Mouse (Mus musculus) neural tube, embryonic 13.5 days (tissue): ENCODE measurements around the gene Megf9. TPM values are rescaled to one million over a fixed set of nuclear protein-coding genes. Genes with fewer than 3 reads are reported as not detected.
A peak's percentile ranks its signal among the peaks of the same experiment; 100 is the strongest.

Source experiments
- ATAC-seq: fragments of 200-750 bp; cut with Nextera tagmentation; 2 replicates; pipeline ENCODE4 v1.8.0; 2017; ENCODE audit warnings: low read depth, mild to moderate bottlenecking, moderate TSS enrichment, moderate library complexity
- H3K27ac ChIP-seq: fragments of 300-500 bp; sonication (generic); replicated peaks from 2 replicates; pipeline ENCODE4 v1.5.1; 2015; ENCODE audit warnings: moderate library complexity, mild to moderate bottlenecking, inconsistent platforms
- H3K27me3 ChIP-seq: fragments of 300-500 bp; sonication (generic); 2 replicates; pipeline ENCODE4 v1.6.1; 2015; ENCODE audit warnings: mild to moderate bottlenecking, inconsistent platforms
- H3K36me3 ChIP-seq: fragments of 300-500 bp; sonication (generic); 2 replicates; pipeline ENCODE4 v1.6.1; 2015; ENCODE audit warnings: mild to moderate bottlenecking, inconsistent platforms
- H3K4me1 ChIP-seq: fragments of 300-500 bp; sonication (generic); replicated peaks from 2 replicates; pipeline ENCODE4 v1.6.1; 2015; ENCODE audit warnings: inconsistent platforms
- H3K4me2 ChIP-seq: fragments of 300-500 bp; sonication (generic); 2 replicates; pipeline ENCODE4 v1.6.1; 2015; ENCODE audit warnings: inconsistent platforms, mild to moderate bottlenecking, moderate library complexity
- H3K4me3 ChIP-seq: fragments of 300-500 bp; sonication (generic); 2 replicates; pipeline ENCODE4 v1.5.1; 2015; ENCODE audit warnings: mild to moderate bottlenecking, inconsistent platforms
- H3K9ac ChIP-seq: fragments of 300-500 bp; sonication (generic); 2 replicates; pipeline ENCODE4 v1.6.1; 2015; ENCODE audit warnings: moderate library complexity, mild to moderate bottlenecking, inconsistent platforms
- H3K9me3 ChIP-seq: fragments of 300-500 bp; sonication (generic); 2 replicates; pipeline ENCODE4 v1.6.1; 2016; ENCODE audit warnings: inconsistent platforms
- WGBS: fragments of 180-500 bp; shearing (Covaris S2); methylation state at CpG from one replicate; pipeline ENCODE4 v1.1.7; 2015; 5-methylcytosine and 5-hydroxymethylcytosine counted together
- polyA plus RNA-seq: library from polyadenylated mRNA; unstranded; fragments of >200 nt; fragmentation: Nextera tagmentation; extraction: Ambion mirVana; gene quantifications from 2 replicates; pipeline ENCODE4 v1.2.1, GENCODE M21; 2015

Gene Megf9
- polyA plus RNA-seq, 1 experiment from 2014 or later: 28.0 TPM

DNA sequence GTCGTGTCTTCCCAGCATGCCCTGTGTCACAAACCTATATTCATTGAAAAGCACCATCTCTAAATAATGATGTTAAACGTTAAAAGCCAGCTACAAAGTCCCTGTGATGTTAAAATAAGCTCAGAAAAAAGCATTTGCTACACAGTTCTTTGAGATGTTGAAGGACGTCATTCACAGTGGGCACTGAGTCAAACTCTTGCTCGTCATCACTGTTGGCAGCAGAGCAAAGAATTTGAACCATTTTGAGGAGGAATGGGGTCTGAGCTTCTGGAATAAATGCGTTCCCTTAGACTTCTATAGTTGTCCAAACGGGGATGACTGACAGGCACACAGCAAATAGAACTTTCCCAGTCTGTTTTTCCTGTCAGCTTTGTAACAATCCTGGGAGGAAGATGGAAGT is 5.9 kb upstream of the Megf9 start:
- no peak overlapping the region for H3K9ac ChIP-seq
- no peak overlapping the region for H3K4me2 ChIP-seq
- no peaks in the 10 kb centered on the region for H3K36me3 ChIP-seq
- peaks cover 15% of the 10 kb centered on the region for H3K4me1 ChIP-seq
- WGBS: 82% methylated on average over 6 of the region's 6 CpGs
- no peak overlapping the region for H3K4me3 ChIP-seq
- no peaks in the 10 kb centered on the region for H3K27me3 ChIP-seq
- H3K9me3 ChIP-seq: no peaks in the 10 kb centered on the region
- no peak for ATAC-seq
- H3K27ac ChIP-seq: no peak overlapping the region

DNA sequence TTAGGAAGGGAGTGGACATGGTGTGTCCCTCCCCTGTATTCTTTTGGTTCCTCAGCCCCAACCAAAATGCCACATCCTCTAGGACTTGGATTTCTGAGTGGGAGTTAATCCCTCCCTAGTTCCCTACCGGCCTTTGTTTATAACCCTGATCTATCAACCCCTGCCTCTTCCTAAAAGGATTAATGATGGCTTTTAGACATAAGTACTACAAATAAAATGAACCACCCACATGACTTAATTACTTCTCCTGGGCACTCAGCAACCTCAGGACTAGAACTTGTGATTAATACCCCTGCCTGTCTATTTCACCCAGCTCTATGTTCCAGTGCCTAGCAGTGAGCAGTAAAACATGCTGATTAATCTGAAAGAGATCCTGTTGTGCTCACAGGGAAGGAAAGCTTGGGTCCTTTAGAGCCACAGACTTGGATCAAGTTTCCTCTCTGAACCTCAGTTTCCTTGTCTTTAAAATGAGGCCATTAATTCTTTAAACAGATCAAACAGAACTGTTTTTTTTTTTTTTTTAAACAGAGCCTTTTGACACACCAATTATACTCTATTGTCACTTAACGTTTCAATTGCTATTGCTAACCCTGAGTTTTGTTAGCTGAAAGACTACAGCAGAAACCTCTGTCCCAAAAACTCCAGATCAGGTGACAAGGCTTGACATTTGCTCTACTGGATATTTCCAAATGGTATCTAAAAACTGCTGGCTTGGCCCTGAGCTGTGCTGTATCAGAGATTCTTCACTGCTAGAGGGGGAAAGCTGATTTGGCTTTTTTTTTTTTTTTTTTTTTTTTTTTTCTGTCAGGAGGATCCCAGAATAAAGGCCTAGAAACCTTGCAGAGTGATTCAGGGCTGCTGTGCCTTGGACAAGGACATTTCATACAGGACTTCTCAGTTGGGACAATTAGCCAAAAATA is 2.1 kb upstream of the Megf9 start:
- H3K4me1 ChIP-seq: peaks cover 38% of the 10 kb centered on the region
- H3K4me2 ChIP-seq: peak overlapping the region; percentile 85; the same call in 1 of the 2 replicates
- H3K27me3 ChIP-seq: no peaks in the 10 kb centered on the region
- no peaks in the 10 kb centered on the region for H3K9me3 ChIP-seq
- ATAC-seq: no peak
- peak overlapping the region; percentile 22; the same call in 1 of the 2 replicates for H3K9ac ChIP-seq
- no peaks in the 10 kb centered on the region for H3K36me3 ChIP-seq
- no peak overlapping the region for H3K4me3 ChIP-seq
- H3K27ac ChIP-seq: no peak overlapping the region; the same call in 1 of the 2 replicates
- 1% methylated on average over 2 of the region's 2 CpGs for WGBS

DNA sequence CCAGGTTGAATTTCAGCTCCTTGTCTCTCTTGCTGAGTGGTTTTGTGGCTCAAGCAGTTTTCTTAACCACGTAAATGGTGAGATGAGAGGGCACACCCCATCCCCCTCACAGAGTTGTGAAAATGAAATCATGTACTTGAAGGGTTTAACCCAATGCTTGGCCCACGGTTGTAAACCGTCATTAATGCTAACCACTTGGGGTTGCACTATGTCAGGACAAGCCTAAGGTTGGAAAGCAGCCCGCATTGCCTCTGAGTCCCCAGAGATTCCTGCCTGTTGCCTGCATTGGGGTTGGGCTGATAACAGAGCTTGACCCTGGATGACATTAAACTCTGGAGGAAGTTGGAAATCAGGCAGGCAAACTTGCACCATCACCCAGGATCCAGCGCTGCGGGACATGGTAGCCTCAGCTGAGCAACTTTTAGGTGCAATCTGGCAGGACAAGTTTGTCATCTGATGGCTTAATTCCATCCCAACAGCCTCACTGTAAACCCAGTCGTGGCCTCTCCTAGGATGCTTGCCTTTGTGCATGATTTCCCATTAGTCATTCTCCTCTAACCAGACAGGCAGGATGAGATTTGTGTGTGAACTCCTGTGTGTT is 1.0 kb upstream of the Megf9 start:
- H3K27ac ChIP-seq: peak overlapping the region; percentile 100
- H3K4me3 ChIP-seq: peak overlapping the region; percentile 95
- H3K27me3 ChIP-seq: no peaks in the 10 kb centered on the region
- ATAC-seq: 0 out of 2 replicates have a peak, but pooled peaks have one; percentile 2
- peak overlapping the region; percentile 98 for H3K9ac ChIP-seq
- no peaks in the 10 kb centered on the region for H3K36me3 ChIP-seq
- WGBS: 9% methylated on average over 7 of the region's 7 CpGs
- H3K9me3 ChIP-seq: no peaks in the 10 kb centered on the region
- H3K4me2 ChIP-seq: peak overlapping the region; percentile 85
- peaks cover 47% of the 10 kb centered on the region for H3K4me1 ChIP-seq

DNA sequence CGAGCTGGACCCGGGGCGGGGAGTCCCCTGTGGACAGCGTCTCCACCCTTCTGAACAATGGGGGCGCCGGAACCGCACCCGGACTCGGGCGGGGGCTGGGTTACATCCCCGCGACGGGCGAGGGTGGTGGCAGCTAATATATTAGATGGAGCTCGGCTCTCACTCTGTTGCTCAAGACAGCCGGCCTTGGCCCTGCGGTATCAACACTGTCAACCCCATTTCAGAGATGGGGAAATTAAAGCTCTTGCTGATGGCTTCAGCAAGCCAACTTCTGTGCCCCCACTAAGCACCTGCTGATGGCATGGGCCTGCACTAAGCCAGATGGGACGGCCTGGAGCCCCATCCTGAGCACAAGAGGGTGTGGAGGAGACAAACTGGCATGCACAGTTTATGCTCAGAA is 494 bp upstream of the Megf9 start:
- no peaks in the 10 kb centered on the region for H3K36me3 ChIP-seq
- peak overlapping the region; percentile 98 for H3K9ac ChIP-seq
- no peaks in the 10 kb centered on the region for H3K9me3 ChIP-seq
- H3K27me3 ChIP-seq: no peaks in the 10 kb centered on the region
- peaks cover 52% of the 10 kb centered on the region for H3K4me1 ChIP-seq
- H3K4me3 ChIP-seq: peak overlapping the region; percentile 95
- peak overlapping the region; percentile 100 for H3K27ac ChIP-seq
- WGBS: under 1% methylated on average over 18 of the region's 18 CpGs
- H3K4me2 ChIP-seq: peak overlapping the region; percentile 85
- ATAC-seq: peak; percentile 74

DNA sequence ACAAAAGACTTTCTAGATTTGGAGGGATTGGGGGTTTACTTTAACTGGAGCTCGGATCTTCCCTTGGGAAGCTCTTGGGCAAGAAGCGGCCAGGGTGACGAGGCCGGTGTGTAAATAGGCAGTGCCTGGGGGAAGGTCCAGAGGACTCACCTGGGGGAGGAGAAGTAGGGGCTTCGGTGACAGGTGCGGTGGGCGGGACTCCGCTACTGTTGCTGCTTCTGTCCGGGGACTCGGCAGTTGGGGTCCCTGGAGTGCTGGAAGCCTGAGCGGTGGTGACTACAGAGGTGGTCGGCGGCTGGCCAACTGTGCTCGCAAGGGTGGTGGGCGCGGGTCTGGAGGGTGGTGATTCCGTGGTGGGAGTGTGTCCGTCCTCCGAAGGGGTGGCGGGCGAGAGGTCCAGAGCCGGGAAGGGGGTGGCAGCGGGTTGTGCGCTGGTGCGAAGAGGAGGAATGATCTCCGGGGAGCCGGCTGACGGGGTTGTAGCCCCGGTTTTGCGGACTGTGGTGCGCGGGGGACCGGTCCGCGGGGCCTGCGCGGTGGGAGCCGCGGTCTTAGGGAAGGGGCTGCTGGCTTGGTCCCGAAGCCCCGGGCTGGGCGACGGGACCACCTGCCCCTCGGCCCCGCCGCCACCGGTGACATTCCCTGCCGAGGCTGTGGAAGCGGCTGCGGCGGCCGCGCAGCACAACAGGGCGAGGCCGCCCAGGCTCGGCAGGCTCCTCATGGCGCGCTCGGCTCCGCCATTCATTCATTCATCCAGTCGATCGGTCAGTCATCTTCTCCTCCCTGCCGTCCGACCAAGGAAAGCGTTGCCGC is 511 bp downstream of the Megf9 start:
- Histone ChIP-seq H3K36me3 (no peaks in the 10 kb centered on the region), H3K27ac (peak overlapping the region; percentile 100), H3K4me3 (peak overlapping the region; percentile 95), H3K4me2 (peak overlapping the region; percentile 81), H3K9me3 (no peaks in the 10 kb centered on the region), H3K27me3 (no peaks in the 10 kb centered on the region), H3K9ac (peak overlapping the region; percentile 97), H3K4me1 (peaks cover 62% of the 10 kb centered on the region)
- ATAC-seq: peak; percentile 67
- WGBS: under 1% methylated on average over 47 of the region's 66 CpGs

DNA sequence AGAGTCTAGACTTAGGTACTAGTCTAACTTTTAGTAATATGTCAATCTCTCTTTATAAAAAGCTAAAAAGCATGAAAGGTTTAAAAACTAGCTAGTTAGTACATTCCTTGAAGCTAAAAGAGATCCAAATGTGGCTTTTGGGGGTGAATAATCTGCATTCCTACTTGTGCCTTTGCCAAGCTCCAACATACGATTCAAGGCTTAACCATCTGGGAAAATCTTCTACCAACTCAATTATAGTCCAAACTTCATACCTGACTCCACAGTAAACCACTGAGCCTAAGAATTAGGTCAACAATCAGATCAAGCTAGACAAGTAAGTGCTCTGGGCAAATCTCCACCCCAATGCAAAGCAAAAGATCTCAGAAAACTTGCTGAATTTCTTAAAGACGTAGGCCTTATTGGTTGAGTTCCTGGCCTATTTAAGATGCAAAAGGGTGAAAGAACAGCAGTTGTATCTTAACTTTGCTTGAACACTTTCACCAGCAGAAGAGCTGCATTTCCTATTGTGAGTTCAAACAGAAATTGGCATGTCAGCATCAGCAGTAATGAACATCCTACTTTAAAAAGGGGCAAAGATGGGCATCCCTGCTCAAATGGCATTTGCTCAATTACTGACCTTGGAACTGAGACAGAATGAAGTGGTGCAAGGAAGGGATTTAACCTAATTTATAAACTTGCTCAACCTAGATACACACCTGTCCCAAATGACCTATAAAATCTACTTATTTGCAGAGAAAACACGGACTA is 1.6 kb downstream of the Megf9 start:
- Histone ChIP-seq H3K4me3 (peak overlapping the region; percentile 95), H3K4me1 (peaks cover 72% of the 10 kb centered on the region)
- WGBS: 30% methylated on average over 3 of the region's 3 CpGs

DNA sequence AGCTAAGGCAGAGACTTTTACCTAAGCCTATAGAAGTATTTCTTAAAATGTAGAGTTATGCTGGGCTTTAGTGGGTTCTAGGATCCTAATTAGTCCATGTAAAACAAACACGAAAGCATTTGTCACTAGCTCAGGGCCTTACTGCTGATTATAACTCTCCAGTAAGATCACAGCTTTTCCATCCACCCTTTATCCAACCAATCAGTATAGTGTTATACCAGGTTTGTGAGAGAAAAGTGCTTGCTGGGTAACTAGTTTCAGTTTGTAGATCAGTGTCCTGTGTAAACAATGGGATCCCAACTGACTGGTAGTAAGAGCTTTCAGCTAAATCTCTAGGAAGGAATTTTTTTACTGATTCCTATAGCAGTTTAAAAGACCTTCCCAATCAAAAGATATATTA is 3.8 kb downstream of the Megf9 start:
- H3K4me1 ChIP-seq: peaks cover 65% of the 10 kb centered on the region
- no peaks in the 10 kb centered on the region for H3K9me3 ChIP-seq
- H3K4me2 ChIP-seq: peak overlapping the region; percentile 55
- H3K4me3 ChIP-seq: peak overlapping the region; percentile 25
- no peak overlapping the region for H3K9ac ChIP-seq
- H3K27ac ChIP-seq: no peak overlapping the region
- no peak for ATAC-seq
- 87% methylated on average over 1 of the region's 1 CpGs for WGBS
- no peaks in the 10 kb centered on the region for H3K27me3 ChIP-seq
- no peaks in the 10 kb centered on the region for H3K36me3 ChIP-seq

More for the DNA sequence above, 1.6 kb downstream of the Megf9 start:
- no peaks in the 10 kb centered on the region for H3K27me3 ChIP-seq
- no peak overlapping the region for H3K27ac ChIP-seq
- ATAC-seq: no peak
- H3K9me3 ChIP-seq: no peaks in the 10 kb centered on the region
- H3K4me2 ChIP-seq: peak overlapping the region; percentile 81
- no peaks in the 10 kb centered on the region for H3K36me3 ChIP-seq
- peak overlapping the region; percentile 97 for H3K9ac ChIP-seq

DNA sequence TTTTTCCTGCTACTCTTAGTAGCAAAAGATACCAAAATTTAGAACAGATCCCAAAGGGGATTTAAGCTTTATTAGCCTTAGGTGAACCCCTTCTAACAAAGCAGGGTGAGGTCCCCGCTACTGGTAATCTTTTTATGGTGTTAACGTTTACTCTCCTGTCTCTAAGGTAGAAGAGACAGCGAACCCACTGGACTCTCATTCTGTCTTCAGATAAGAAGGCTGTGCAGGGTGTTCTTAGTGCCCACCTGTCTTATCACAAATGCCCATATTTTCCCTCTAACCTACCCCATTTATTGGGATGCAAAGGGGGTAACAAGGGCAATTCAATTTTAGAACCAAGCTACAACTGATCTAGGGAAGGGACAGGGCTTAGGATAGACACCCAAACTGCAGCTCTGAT is 6.2 kb downstream of the Megf9 start:
- Histone ChIP-seq H3K4me2 (peak overlapping the region; percentile 55; the same call in 1 of the 2 replicates), H3K9me3 (no peaks in the 10 kb centered on the region), H3K4me1 (peaks cover 55% of the 10 kb centered on the region), H3K9ac (no peak overlapping the region), H3K27me3 (no peaks in the 10 kb centered on the region), H3K36me3 (no peaks in the 10 kb centered on the region), H3K27ac (no peak overlapping the region), H3K4me3 (no peak overlapping the region)
- WGBS: 72% methylated on average over 3 of the region's 3 CpGs
- ATAC-seq: no peak

DNA sequence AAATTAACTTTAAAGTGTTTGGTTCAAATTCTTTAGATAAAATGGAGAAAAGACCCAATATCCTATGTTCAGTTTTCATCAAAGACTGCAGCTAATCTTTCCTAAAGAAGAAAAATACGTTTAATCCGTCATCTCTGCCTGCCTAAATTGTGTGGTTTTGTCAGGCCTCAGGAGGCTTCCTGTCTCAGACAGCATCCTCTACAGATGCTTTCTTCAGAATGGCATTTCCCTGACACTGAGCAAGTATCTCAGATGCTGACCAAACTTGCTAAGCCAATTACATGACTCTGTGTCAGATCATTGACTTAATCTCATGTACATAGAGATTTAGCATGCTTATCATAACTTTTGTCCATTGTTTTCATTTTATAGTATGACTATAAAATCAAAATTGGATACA is 11.4 kb downstream of the Megf9 start:
- no peak overlapping the region for H3K27ac ChIP-seq
- H3K9ac ChIP-seq: no peak overlapping the region
- no peak overlapping the region for H3K4me3 ChIP-seq
- ATAC-seq: no peak
- 80% methylated on average over 2 of the region's 2 CpGs for WGBS
- H3K4me1 ChIP-seq: peaks cover 9% of the 10 kb centered on the region; the same call in 1 of the 2 replicates
- H3K27me3 ChIP-seq: no peaks in the 10 kb centered on the region
- H3K36me3 ChIP-seq: no peaks in the 10 kb centered on the region
- no peaks in the 10 kb centered on the region for H3K9me3 ChIP-seq
- H3K4me2 ChIP-seq: no peak overlapping the region

DNA sequence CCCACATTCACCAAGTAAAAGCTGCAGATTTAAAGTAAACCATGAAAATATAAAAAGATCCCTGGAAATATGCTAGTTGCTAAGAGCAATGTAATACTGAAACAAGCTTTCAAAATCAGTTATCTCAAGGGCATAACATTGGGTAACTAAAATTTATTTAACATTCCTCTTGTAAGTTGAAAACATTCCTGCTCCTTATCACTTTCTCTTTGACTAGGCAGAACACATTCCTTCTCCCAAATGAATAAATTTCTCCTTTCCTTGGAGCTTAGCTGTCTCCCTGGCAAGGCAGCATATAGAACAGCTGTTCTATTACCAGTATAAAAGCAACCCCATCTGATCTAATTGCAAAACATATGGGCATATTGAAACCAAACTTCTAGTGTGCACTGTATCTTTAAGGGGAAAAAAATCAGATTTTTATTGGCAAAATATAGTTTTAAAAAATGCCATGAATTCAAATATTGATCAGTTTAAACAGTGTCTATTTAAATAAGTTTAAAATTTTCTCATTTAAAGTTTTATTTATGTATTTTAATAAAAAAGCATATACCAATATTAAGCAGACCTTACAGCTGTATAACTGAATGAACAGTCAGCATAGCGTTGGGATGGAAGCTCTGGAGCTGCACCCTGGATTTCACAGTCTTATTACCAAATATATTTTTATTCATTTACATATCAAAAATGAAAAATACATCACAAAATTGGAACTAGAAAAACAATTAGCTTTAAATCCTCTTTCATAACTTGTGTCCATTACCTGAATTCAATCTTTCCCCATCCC is 13.1 kb downstream of the Megf9 start:
- H3K4me3 ChIP-seq: no peak overlapping the region
- WGBS: 79% methylated on average over 1 of the region's 1 CpGs
- H3K27me3 ChIP-seq: no peaks in the 10 kb centered on the region
- no peak for ATAC-seq
- H3K9me3 ChIP-seq: no peaks in the 10 kb centered on the region
- H3K36me3 ChIP-seq: no peaks in the 10 kb centered on the region
- H3K4me2 ChIP-seq: no peak overlapping the region
- peaks cover 2% of the 10 kb centered on the region; the same call in 1 of the 2 replicates for H3K4me1 ChIP-seq
- H3K27ac ChIP-seq: no peak overlapping the region
- H3K9ac ChIP-seq: no peak overlapping the region

DNA sequence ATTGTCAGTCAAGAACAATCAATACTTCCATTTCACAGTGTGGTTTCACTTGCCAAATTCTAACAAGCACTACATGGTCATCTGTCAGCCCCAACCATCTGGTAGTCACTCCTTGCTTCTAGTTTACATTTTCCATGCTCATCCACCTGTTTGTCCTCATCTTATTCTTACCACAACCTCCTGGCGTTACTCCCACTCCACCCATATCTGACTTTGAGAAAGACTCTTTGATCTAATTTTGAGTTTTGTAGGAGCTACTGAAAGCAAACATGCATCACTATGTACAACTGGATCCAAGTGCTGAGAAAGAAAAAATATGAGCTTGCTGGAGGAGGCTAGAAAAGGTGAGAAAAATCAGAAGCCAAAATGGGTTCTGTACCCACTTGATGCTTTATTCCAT is 17.1 kb downstream of the Megf9 start:
- no peaks in the 10 kb centered on the region for H3K27me3 ChIP-seq
- no peaks in the 10 kb centered on the region for H3K36me3 ChIP-seq
- H3K9me3 ChIP-seq: no peaks in the 10 kb centered on the region
- no peak for ATAC-seq
- H3K4me1 ChIP-seq: peaks cover 3% of the 10 kb centered on the region; the same call in 1 of the 2 replicates
- H3K27ac ChIP-seq: no peak overlapping the region
- H3K4me3 ChIP-seq: no peak overlapping the region
- 82% methylated on average over 1 of the region's 1 CpGs for WGBS
- H3K4me2 ChIP-seq: no peak overlapping the region
- H3K9ac ChIP-seq: no peak overlapping the region
